Mouse (Mus musculus) liver, adult 2 months (tissue): Measurements from ENCODE around the gene Cubn.

ENCODE experiments used
- CTCF ChIP-seq: fragments of 200-500 bp; IDR thresholded peaks from 2 replicates; pipeline ENCODE4 v1.5.1; 2011; ENCODE audit warnings: low read depth, low read length, control low read depth
- POLR2A ChIP-seq: fragments of 200-500 bp; IDR thresholded peaks from 2 replicates; pipeline ENCODE4 v1.6.1; 2011; ENCODE audit warnings: low read length, control low read depth; ENCODE audit not compliant: insufficient read depth; ENCODE audit errors: extremely low read depth

DNA sequence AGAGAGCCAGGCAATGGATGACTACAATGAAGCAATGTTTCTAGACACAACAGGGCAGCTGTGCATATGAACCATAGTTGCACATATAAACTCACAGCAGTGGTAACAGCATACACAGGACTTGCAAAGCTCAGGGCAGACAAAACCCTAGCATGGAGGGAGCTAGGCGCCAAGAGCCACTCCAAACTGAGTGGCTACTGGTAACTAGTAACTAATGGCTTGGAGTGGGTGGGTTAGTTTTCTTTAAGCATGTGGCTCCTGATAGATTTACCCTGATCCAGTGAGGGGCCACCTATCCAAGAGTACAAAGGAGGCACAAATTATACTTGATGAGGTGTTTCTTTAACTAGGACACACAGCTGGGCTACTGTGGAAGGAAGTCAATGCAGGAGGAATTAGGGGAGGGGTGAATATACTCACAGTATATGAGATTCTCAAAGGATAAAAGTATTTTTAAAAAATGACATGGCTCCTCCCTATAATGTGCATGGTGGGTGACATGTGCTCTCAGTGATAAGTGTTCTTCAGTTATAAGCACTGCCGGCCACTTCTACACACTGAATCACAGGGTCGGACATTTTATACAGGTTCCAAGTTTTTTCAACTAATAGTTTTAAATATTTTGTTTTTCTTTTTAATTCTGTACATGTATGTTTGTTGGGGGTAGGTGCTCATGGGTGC, 37.8 kb upstream of the Cubn start:
- TF ChIP-seq POLR2A, result no peak
- no peak for TF ChIP-seq CTCF
